Mouse (Mus musculus) kidney, embryonic 16.5 days (tissue): ENCODE results near the gene Haus6. TPM values are rescaled to one million over a fixed set of nuclear protein-coding genes. Genes with fewer than 3 reads are reported as not detected.

Experiments
- polyA plus RNA-seq: library from polyadenylated mRNA; unstranded; fragments of >200 nt; fragmentation: Nextera tagmentation; extraction: Ambion mirVana; gene quantifications from 2 replicates; pipeline ENCODE4 v1.2.1, GENCODE M21; 2015

Haus6 gene
- polyA plus RNA-seq, 1 experiment from 2014 or later: 16.0 TPM

Other genes with a start within 250 kb of the Haus6 start
- 0.09 and 0.17 TPM in 2 replicates for gene Saxo1, start 53.7 kb downstream of the Haus6 start, polyA plus RNA-seq
- 109 and 121 TPM in 2 replicates for gene Rraga, start 36.4 kb downstream of the Haus6 start, polyA plus RNA-seq
- 68.9 and 77.0 TPM in 2 replicates for gene Plin2, start 58.0 kb upstream of the Haus6 start, polyA plus RNA-seq
- 6.5 and 7.6 TPM in 2 replicates for gene Dennd4c, start 136.5 kb upstream of the Haus6 start, polyA plus RNA-seq
- 606 and 725 TPM in 2 replicates for gene Rps6, start 245.4 kb upstream of the Haus6 start, polyA plus RNA-seq